Mouse (Mus musculus): ENCODE results near the gene Speg. TPM values are rescaled to one million over a fixed set of nuclear protein-coding genes. Genes with fewer than 3 reads are reported as not detected.

The Speg gene
- polyA plus RNA-seq, 1 experiment: 19.8 TPM

DNA sequence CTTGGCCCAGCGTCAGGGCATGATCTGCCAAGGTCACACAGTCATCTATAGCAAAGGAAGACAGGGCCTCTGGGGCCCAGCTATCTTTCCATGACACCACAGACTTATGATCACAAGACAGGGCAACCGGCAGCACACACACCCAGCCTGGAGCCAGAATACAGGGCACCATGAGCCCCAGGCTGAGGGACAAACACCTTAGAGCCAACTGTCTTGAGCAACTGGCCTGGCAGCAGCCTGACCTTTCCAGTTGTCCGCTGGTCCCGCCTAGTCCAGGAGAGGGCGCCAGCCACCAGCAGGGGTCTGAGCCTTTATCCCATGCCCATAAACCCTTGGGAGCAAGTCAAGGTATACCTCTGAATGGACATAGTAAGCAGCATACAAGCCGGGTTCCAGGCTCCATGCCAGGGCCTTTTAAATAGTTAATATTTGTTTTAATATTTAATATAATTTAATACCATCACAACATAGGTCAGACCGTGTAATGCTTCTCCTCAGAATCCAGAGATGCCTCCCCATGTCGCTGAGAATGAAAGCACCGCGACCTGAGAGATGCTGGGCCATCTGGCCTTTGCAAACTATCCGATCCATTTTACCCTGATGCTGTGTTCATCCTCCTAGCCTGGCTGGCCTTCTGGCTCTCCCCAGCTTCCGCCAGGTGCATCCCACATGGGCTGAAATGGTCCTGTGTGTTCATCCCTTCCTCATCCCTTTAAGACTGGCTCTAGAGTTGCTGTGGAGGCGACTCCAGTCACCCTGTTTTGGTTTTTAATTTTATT lies 3.6 kb upstream of the Speg start:
- TF ChIP-seq EP300 (IDR thresholded peaks at IDR 0.05; ENCODE audit: insufficient read depth, low read depth, low read length) (no peak), CTCF (IDR thresholded peaks at IDR 0.05; ENCODE audit: low read depth, low read length) (peak; percentile 96), POLR2A (IDR thresholded peaks at IDR 0.05; ENCODE audit: insufficient read depth, low read length) (no peak)
- H3K36me3 ChIP-seq (ENCODE audit: control insufficient read depth, insufficient read depth, low read length, poor library complexity, severe bottlenecking): no peaks in the 10 kb centered on the region
- H3K4me1 ChIP-seq (ENCODE audit: control insufficient read depth, insufficient read depth, low read length): no peaks in the 10 kb centered on the region
- H3K4me3 ChIP-seq (ENCODE audit: low read depth, low read length): no peak overlapping the region
- no peak overlapping the region for H3K9ac ChIP-seq (ENCODE audit: low read depth, poor library complexity, severe bottlenecking)
- H3K9me3 ChIP-seq (replicated peaks; ENCODE audit: control insufficient read depth, insufficient read depth, low read length, poor library complexity, severe bottlenecking): no peaks in the 10 kb centered on the region
- H3K27me3 ChIP-seq (ENCODE audit: control insufficient read depth, insufficient read depth, low read length, poor library complexity, severe bottlenecking): no peaks in the 10 kb centered on the region
- H3K27ac ChIP-seq (ENCODE audit: insufficient read depth, low read length): no peak overlapping the region

DNA sequence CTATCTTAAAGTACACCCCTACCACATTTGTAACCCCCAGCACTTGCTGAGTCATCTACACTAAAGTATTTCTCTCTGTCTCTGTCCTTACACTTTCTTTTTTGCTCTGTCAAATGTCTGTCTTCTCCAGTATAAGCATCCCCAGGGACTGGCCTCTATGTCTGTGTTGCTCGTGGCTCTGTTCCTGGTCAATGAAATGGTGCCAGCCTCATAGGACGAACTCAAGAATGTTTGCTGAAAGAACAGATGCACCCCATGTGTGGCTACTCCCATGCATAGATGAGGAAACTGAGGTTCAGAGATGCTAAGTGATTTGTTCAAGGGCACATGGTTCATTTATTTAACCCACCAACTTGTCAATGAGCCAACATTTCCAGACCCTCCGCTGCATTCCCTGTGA lies 2.6 kb upstream of the Speg start:
- no peak overlapping the region for H3K9ac ChIP-seq (ENCODE audit: low read depth, poor library complexity, severe bottlenecking)
- H3K36me3 ChIP-seq (ENCODE audit: control insufficient read depth, insufficient read depth, low read length, poor library complexity, severe bottlenecking): no peaks in the 10 kb centered on the region
- no peaks in the 10 kb centered on the region for H3K4me1 ChIP-seq (ENCODE audit: control insufficient read depth, insufficient read depth, low read length)
- H3K9me3 ChIP-seq (replicated peaks; ENCODE audit: control insufficient read depth, insufficient read depth, low read length, poor library complexity, severe bottlenecking): no peaks in the 10 kb centered on the region
- no peak overlapping the region for H3K27ac ChIP-seq (ENCODE audit: insufficient read depth, low read length)
- TF ChIP-seq POLR2A (IDR thresholded peaks at IDR 0.05; ENCODE audit: insufficient read depth, low read length) (no peak), CTCF (IDR thresholded peaks at IDR 0.05; ENCODE audit: low read depth, low read length) (no peak), EP300 (IDR thresholded peaks at IDR 0.05; ENCODE audit: insufficient read depth, low read depth, low read length) (no peak)
- no peaks in the 10 kb centered on the region for H3K27me3 ChIP-seq (ENCODE audit: control insufficient read depth, insufficient read depth, low read length, poor library complexity, severe bottlenecking)
- no peak overlapping the region for H3K4me3 ChIP-seq (ENCODE audit: low read depth, low read length)

DNA sequence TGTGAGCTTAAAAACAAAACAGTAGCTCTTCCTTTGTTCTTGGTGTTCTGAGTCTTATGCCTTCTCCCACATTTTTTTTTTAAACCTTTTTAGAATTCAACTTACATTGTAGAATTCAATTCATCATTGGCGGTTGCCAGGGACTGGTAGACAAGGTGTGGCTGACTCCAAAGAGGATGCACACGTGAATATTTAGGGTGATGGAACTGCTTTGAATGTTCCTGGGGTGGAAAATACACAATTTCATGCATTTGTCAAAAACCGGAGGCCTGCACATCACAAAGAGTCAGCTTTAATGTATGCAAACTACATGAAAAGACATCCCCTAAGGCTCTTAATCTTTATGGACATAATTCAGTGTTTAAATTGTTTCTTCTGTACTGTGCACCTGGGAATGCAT lies 1.8 kb upstream of the Speg start:
- TF ChIP-seq EP300 (IDR thresholded peaks at IDR 0.05; ENCODE audit: insufficient read depth, low read depth, low read length) (no peak), POLR2A (IDR thresholded peaks at IDR 0.05; ENCODE audit: insufficient read depth, low read length) (no peak), CTCF (IDR thresholded peaks at IDR 0.05; ENCODE audit: low read depth, low read length) (no peak)
- Histone ChIP-seq H3K4me3 (ENCODE audit: low read depth, low read length) (no peak overlapping the region), H3K27me3 (ENCODE audit: control insufficient read depth, insufficient read depth, low read length, poor library complexity, severe bottlenecking) (no peaks in the 10 kb centered on the region), H3K36me3 (ENCODE audit: control insufficient read depth, insufficient read depth, low read length, poor library complexity, severe bottlenecking) (no peaks in the 10 kb centered on the region), H3K4me1 (ENCODE audit: control insufficient read depth, insufficient read depth, low read length) (no peaks in the 10 kb centered on the region), H3K9me3 (replicated peaks; ENCODE audit: control insufficient read depth, insufficient read depth, low read length, poor library complexity, severe bottlenecking) (no peaks in the 10 kb centered on the region), H3K9ac (ENCODE audit: low read depth, poor library complexity, severe bottlenecking) (no peak overlapping the region), H3K27ac (ENCODE audit: insufficient read depth, low read length) (no peak overlapping the region)

DNA sequence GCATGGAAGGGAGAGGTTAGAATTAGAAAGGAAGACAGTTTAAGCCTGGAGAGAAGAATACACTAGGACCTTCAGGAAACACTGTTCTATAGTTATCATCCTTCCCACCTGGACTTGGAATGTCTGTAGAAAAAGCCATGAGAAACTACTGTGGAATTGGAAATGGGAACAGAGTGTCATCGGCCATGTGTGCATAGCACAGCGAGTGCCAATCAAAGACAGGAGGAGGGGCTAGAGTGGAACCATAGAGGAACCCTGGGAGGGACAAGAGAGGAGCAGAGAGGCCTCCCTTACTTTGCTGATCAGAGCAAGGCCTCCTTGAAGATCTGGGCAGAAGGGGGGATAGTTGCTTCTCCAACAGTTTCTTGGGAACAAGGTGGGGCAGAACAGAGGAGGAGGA lies 4.1 kb downstream of the Speg start:
- H3K9me3 ChIP-seq (replicated peaks; ENCODE audit: control insufficient read depth, insufficient read depth, low read length, poor library complexity, severe bottlenecking): no peaks in the 10 kb centered on the region
- no peak overlapping the region for H3K27ac ChIP-seq (ENCODE audit: insufficient read depth, low read length)
- no peaks in the 10 kb centered on the region for H3K36me3 ChIP-seq (ENCODE audit: control insufficient read depth, insufficient read depth, low read length, poor library complexity, severe bottlenecking)
- no peak overlapping the region for H3K9ac ChIP-seq (ENCODE audit: low read depth, poor library complexity, severe bottlenecking)
- H3K4me3 ChIP-seq (ENCODE audit: low read depth, low read length): no peak overlapping the region
- TF ChIP-seq POLR2A (IDR thresholded peaks at IDR 0.05; ENCODE audit: insufficient read depth, low read length): no peak
- H3K27me3 ChIP-seq (ENCODE audit: control insufficient read depth, insufficient read depth, low read length, poor library complexity, severe bottlenecking): no peaks in the 10 kb centered on the region
- H3K4me1 ChIP-seq (ENCODE audit: control insufficient read depth, insufficient read depth, low read length): no peaks in the 10 kb centered on the region

DNA sequence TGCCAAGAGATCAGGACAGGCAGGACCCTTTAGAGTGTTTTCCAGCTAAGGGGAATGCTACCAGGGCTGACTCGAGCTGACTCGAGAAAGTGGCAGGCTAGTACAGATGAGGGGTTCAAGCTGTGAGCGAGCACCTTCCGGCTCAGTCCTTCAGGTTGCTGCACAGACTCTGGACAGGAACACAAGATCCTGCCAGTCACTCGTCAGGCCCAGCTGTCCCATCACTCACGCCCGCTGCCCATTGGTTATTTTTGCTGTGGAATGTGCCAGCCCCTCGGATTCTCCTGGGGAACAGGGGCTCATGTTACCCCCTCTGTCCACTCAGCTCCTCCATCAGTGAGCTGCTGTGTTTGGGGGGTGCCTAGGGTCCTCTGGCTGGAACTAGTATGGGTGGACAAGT lies 4.8 kb downstream of the Speg start:
- Histone ChIP-seq H3K4me3 (ENCODE audit: low read depth, low read length) (no peak overlapping the region), H3K27ac (ENCODE audit: insufficient read depth, low read length) (no peak overlapping the region), H3K9me3 (replicated peaks; ENCODE audit: control insufficient read depth, insufficient read depth, low read length, poor library complexity, severe bottlenecking) (no peaks in the 10 kb centered on the region), H3K4me1 (ENCODE audit: control insufficient read depth, insufficient read depth, low read length) (no peaks in the 10 kb centered on the region), H3K36me3 (ENCODE audit: control insufficient read depth, insufficient read depth, low read length, poor library complexity, severe bottlenecking) (no peaks in the 10 kb centered on the region), H3K27me3 (ENCODE audit: control insufficient read depth, insufficient read depth, low read length, poor library complexity, severe bottlenecking) (no peaks in the 10 kb centered on the region), H3K9ac (ENCODE audit: low read depth, poor library complexity, severe bottlenecking) (no peak overlapping the region)
- TF ChIP-seq POLR2A (IDR thresholded peaks at IDR 0.05; ENCODE audit: insufficient read depth, low read length) (no peak), EP300 (IDR thresholded peaks at IDR 0.05; ENCODE audit: insufficient read depth, low read depth, low read length) (no peak), CTCF (IDR thresholded peaks at IDR 0.05; ENCODE audit: low read depth, low read length) (no peak)

DNA sequence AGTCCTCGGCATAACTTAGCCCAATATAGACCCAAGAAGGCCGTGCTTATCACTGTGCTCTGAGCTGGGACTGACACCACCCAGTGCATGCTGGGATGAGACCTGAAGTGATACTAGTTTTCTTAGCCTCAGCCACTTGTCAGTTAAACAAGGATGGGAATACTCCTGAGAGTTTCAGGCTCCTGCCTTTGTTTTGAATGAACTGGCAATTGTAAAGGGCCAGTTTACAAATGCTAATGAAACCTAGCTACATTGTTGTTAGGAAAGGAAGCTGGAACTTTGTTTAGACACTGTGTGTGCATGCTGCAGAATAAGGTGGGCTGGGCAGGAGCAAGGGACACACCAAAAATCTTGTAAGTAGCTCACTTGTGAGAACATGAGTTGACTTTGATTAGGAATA lies 5.9 kb downstream of the Speg start:
- H3K9me3 ChIP-seq (replicated peaks; ENCODE audit: control insufficient read depth, insufficient read depth, low read length, poor library complexity, severe bottlenecking): no peaks in the 10 kb centered on the region
- TF ChIP-seq POLR2A (IDR thresholded peaks at IDR 0.05; ENCODE audit: insufficient read depth, low read length) (no peak), CTCF (IDR thresholded peaks at IDR 0.05; ENCODE audit: low read depth, low read length) (no peak), EP300 (IDR thresholded peaks at IDR 0.05; ENCODE audit: insufficient read depth, low read depth, low read length) (no peak)
- no peaks in the 10 kb centered on the region for H3K36me3 ChIP-seq (ENCODE audit: control insufficient read depth, insufficient read depth, low read length, poor library complexity, severe bottlenecking)
- no peak overlapping the region for H3K9ac ChIP-seq (ENCODE audit: low read depth, poor library complexity, severe bottlenecking)
- H3K27me3 ChIP-seq (ENCODE audit: control insufficient read depth, insufficient read depth, low read length, poor library complexity, severe bottlenecking): no peaks in the 10 kb centered on the region
- H3K4me3 ChIP-seq (ENCODE audit: low read depth, low read length): peak overlapping the region; percentile 67
- no peaks in the 10 kb centered on the region for H3K4me1 ChIP-seq (ENCODE audit: control insufficient read depth, insufficient read depth, low read length)
- H3K27ac ChIP-seq (ENCODE audit: insufficient read depth, low read length): peak overlapping the region; percentile 59; the same call in 1 of the 2 replicates

Measured in ES-Bruce4 (cell line).